ENCODE assay signal across 8 mouse cellular contexts in the genomic region with DNA sequence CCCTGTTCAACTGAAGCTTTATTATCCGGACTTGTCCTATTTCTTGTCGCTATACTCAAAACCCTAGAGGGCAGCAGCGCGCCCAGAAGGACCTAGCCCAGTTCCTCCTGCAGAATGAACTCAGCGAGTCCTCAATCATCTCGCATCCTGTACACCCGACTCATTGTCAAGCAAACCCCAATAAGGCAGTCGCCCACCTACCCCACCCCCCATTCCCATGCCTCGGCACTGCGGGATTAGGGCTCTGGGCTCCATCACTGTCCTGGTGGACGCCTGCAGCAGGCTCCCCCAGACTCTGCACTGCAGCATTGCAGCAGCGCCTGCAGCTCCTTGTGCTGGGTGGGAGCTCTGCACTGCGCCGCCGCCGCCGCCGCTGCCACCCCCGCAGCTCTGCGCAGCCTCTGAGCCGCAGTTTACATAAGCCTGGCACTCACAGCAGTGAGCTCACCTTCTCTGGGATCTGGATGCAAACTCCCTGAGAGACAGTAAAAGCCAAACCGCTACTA. TPM values are rescaled to one million over a fixed set of nuclear protein-coding genes. Genes with fewer than 3 reads are reported as not detected.
DNase-seq lines count a peak whose midpoint lies in the region; ATAC-seq lines count a peak whose summit lies in the region.

No protein-coding gene starts in this region.

- peak; percentile 74 for DNase-seq in gastrocnemius, postnatal 14 days
- DNase-seq in left cerebral cortex, adult 9 months (ENCODE audit: low spot score in 2 of 2): peak; percentile 77 to 89
- peak; percentile 83 to 88 for DNase-seq in right cerebral cortex, postnatal 36 days (ENCODE audit: low spot score in 2 of 2)
- peak; percentile 63 to 77 for DNase-seq in urinary bladder, postnatal 4 days (ENCODE audit: low spot score in 2 of 2)

- intact Hi-C loops in gastrocnemius, postnatal 14 days (cut with DNase I; ENCODE audit: low total_unique reads): no loop called here

- ATAC-seq in activated CD4-positive, CD25-positive, alpha-beta regulatory T cell, adult 4 months: peak; percentile 91
- peak; percentile 91 for ATAC-seq in common myeloid progenitor, adult 5-6 weeks (replicated peaks; ENCODE audit: low read depth, poor library complexity, severe bottlenecking)
- peak; percentile 92 for ATAC-seq in inflammation-experienced regulatory T-cells, adult 6 months
- peak; percentile 84 for ATAC-seq in megakaryocyte progenitor cell, adult 5-6 weeks (replicated peaks; ENCODE audit: poor library complexity)

RNA-seq across cellular contexts. Expression of a gene that starts 36.4 kb away (rescaled TPM):
- 10 to 100 TPM in 1 of 2 experiments, 1 to 10 TPM in 1; 4.3 to 14.9 TPM for polyA plus RNA-seq in activated CD4-positive, CD25-positive, alpha-beta regulatory T cell, adult 4 months (2017; shearing (Covaris generic))
- total RNA-seq in common myeloid progenitor, adult 5-6 weeks (2017): 2.5 TPM in 1 of 2 replicates, not detected in the other
- total RNA-seq in gastrocnemius, postnatal 14 days (2021): not detected
- polyA plus RNA-seq in inflammation-experienced regulatory T-cells, adult 6 months (2017; shearing (Covaris generic)): 100 to 1,000 TPM in 1 of 3 experiments, 10 to 100 TPM in 1, 1 to 10 TPM in 1; 9.6 to 126 (median 11.3) TPM
- total RNA-seq in megakaryocyte progenitor cell, adult 5-6 weeks (2015): 0.52 and 0.66 TPM in 2 replicates
- 1.6 TPM in 1 of 2 replicates, not detected in the other for total RNA-seq in megakaryocyte progenitor cell, adult 5-6 weeks (2017)

Comparison
In these comparisons a context has a peak if more than half of its experiments do, and no peak if none do; other contexts are left out.
1. Peak in every context shown above with its lines: DNase-seq and ATAC-seq.